Mouse (Mus musculus) megakaryocyte-erythroid progenitor cell, adult 5 weeks (primary cell): ENCODE measurements around the gene Slc25a11. TPM values are rescaled to one million over a fixed set of nuclear protein-coding genes. Genes with fewer than 3 reads are reported as not detected.

ENCODE experiments used
- polyA plus RNA-seq: library from polyadenylated mRNA; stranded (reverse); fragments of >175 nt; gene quantifications from 2 replicates; pipeline ENCODE4 v1.2.3, GENCODE M21; 2012

The Slc25a11 gene
- polyA plus RNA-seq, result 60.3 and 74.3 TPM in 2 replicates

GRCm38 (mm10) chr11:70646691-70647650 lies at the start of gene Slc25a11, which contains the start of gene Rnf167:
Gene Slc25a11, minus strand, starts transcription at chr11:70647479.
Gene Rnf167, plus strand, starts transcription at chr11:70647235.

GRCm38 (mm10) chr11:70687601-70688199 lies 40.4 kb upstream of the Slc25a11 start, which contains the start of gene Camta2:
Gene Camta2, minus strand, starts transcription at chr11:70688105.

GRCm38 (mm10) chr11:70668771-70669505 lies 21.7 kb upstream of the Slc25a11 start, which contains the start of gene Spag7:
Gene Spag7, minus strand, starts transcription at chr11:70669416.

GRCm38 (mm10) chr11:70656964-70657363 lies 9.7 kb upstream of the Slc25a11 start, which contains the start of gene Eno3:
Gene Eno3, plus strand, starts transcription at chr11:70657202.

GRCm38 (mm10) chr11:70654198-70654922 lies 7.1 kb upstream of the Slc25a11 start, which contains the start of gene Pfn1:
Gene Pfn1, minus strand, starts transcription at chr11:70654644.

GRCm38 (mm10) chr11:70638714-70639278 lies 8.5 kb downstream of the Slc25a11 start, which contains the start of gene Gp1ba:
Gene Gp1ba, plus strand, starts transcription at chr11:70639122.

GRCm38 (mm10) chr11:70619101-70619500 lies 28.2 kb downstream of the Slc25a11 start, which contains the start of gene Chrne:
Gene Chrne, minus strand, starts transcription at chr11:70619216.

GRCm38 (mm10) chr11:70615516-70616093 lies 31.7 kb downstream of the Slc25a11 start, which contains the start of gene 4930544D05Rik:
Gene 4930544D05Rik, plus strand, starts transcription at chr11:70615848.

Other genes starting within 250 kb of the Slc25a11 start
- gene Pelp1, start 237.4 kb downstream of the Slc25a11 start, polyA plus RNA-seq, result 62.0 and 64.7 TPM in 2 replicates
- 349 and 402 TPM in 2 replicates for gene Arrb2, start 214.8 kb downstream of the Slc25a11 start, polyA plus RNA-seq
- gene Med11, start 195.6 kb downstream of the Slc25a11 start, polyA plus RNA-seq, result 24.9 and 28.5 TPM in 2 replicates
- 0.09 and 0.15 TPM in 2 replicates for gene Zmynd15, start 188.0 kb downstream of the Slc25a11 start, polyA plus RNA-seq
- gene Cxcl16, start 187.5 kb downstream of the Slc25a11 start, polyA plus RNA-seq, result 1.6 and 1.8 TPM in 2 replicates
- 0.42 TPM in 1 of 2 replicates, not detected in the other for gene Tm4sf5, start 142.2 kb downstream of the Slc25a11 start, polyA plus RNA-seq
- gene Vmo1, start 132.9 kb downstream of the Slc25a11 start, polyA plus RNA-seq, result not detected in 2 replicates
- not detected in 2 replicates for gene Gltpd2, start 128.3 kb downstream of the Slc25a11 start, polyA plus RNA-seq
- gene Psmb6, start 122.1 kb downstream of the Slc25a11 start, polyA plus RNA-seq, result 185 and 211 TPM in 2 replicates
- gene Gm40193, start 114.5 kb downstream of the Slc25a11 start, polyA plus RNA-seq, result not detected in 2 replicates
- 1.1 TPM in 2 replicates for gene Pld2, start 107.4 kb downstream of the Slc25a11 start, polyA plus RNA-seq
- gene Mink1, start 84.6 kb downstream of the Slc25a11 start, polyA plus RNA-seq, result 117 and 179 TPM in 2 replicates
- gene 4930544D05Rik, start 31.6 kb downstream of the Slc25a11 start, polyA plus RNA-seq, result 0.17 TPM in 1 of 2 replicates, not detected in the other
- gene Chrne, start 28.3 kb downstream of the Slc25a11 start, polyA plus RNA-seq, result 1.0 and 1.2 TPM in 2 replicates
- 3.5 and 6.6 TPM in 2 replicates for gene Gp1ba, start 8.4 kb downstream of the Slc25a11 start, polyA plus RNA-seq
- 78.2 and 81.9 TPM in 2 replicates for gene Rnf167, start 244 bp downstream of the Slc25a11 start, polyA plus RNA-seq
- 3,087 and 3,292 TPM in 2 replicates for gene Pfn1, start 7.2 kb upstream of the Slc25a11 start, polyA plus RNA-seq
- 3.1 and 4.0 TPM in 2 replicates for gene Eno3, start 9.7 kb upstream of the Slc25a11 start, polyA plus RNA-seq
- gene Spag7, start 21.9 kb upstream of the Slc25a11 start, polyA plus RNA-seq, result 143 and 161 TPM in 2 replicates
- gene Camta2, start 40.6 kb upstream of the Slc25a11 start, polyA plus RNA-seq, result 24.6 and 31.2 TPM in 2 replicates
- gene Inca1, start 52.7 kb upstream of the Slc25a11 start, polyA plus RNA-seq, result not detected in 2 replicates
- gene Kif1c, start 53.1 kb upstream of the Slc25a11 start, polyA plus RNA-seq, result 18.0 and 20.3 TPM in 2 replicates
- 1.4 and 1.6 TPM in 2 replicates for gene Zfp3, start 116.7 kb upstream of the Slc25a11 start, polyA plus RNA-seq
- not detected in 2 replicates for gene Scimp, start 165.1 kb upstream of the Slc25a11 start, polyA plus RNA-seq
- 14.1 and 14.7 TPM in 2 replicates for gene Rabep1, start 197.3 kb upstream of the Slc25a11 start, polyA plus RNA-seq